Mouse (Mus musculus) embryonic facial prominence, embryonic 14.5 days (tissue): ENCODE data around the gene Map2k3. TPM values are rescaled to one million over a fixed set of nuclear protein-coding genes. Genes with fewer than 3 reads are reported as not detected.

Experiments used
- ATAC-seq: fragments of 200-750 bp; cut with Nextera tagmentation; 2 replicates; pipeline ENCODE4 v1.8.0; 2017; ENCODE audit warnings: low read depth, moderate number of reproducible peaks, moderate TSS enrichment
- DNase-seq: peaks from one replicate; pipeline ENCODE4 v3.0.0-alpha.2; 2015; ENCODE audit warnings: low spot score
- H3K27ac ChIP-seq: fragments of 300-500 bp; sonication (generic); replicated peaks from 2 replicates; pipeline ENCODE4 v1.5.1; 2014; ENCODE audit warnings: low read depth, mild to moderate bottlenecking, low read length, moderate library complexity
- H3K27me3 ChIP-seq: fragments of 300-500 bp; sonication (generic); replicated peaks from 2 replicates; pipeline ENCODE4 v1.6.1; 2014; ENCODE audit warnings: low read length; ENCODE audit not compliant: control insufficient read depth, insufficient read depth
- H3K36me3 ChIP-seq: fragments of 300-500 bp; sonication (generic); 2 replicates; pipeline ENCODE4 v1.6.1; 2014; ENCODE audit warnings: low read length, mixed read lengths; ENCODE audit not compliant: control insufficient read depth, insufficient read depth
- H3K4me1 ChIP-seq: fragments of 300-500 bp; sonication (generic); 2 replicates; pipeline ENCODE4 v1.6.1; 2014; ENCODE audit warnings: antibody characterized with exemption, low read length; ENCODE audit not compliant: control insufficient read depth, insufficient read depth
- H3K4me2 ChIP-seq: fragments of 300-500 bp; sonication (generic); 2 replicates; pipeline ENCODE4 v1.6.1; 2014; ENCODE audit warnings: low read depth, mild to moderate bottlenecking, low read length, moderate library complexity, mixed read lengths
- H3K4me3 ChIP-seq: fragments of 300-500 bp; sonication (generic); 2 replicates; pipeline ENCODE4 v1.5.1; 2014; ENCODE audit warnings: low read depth, mild to moderate bottlenecking, low read length
- H3K9ac ChIP-seq: fragments of 300-500 bp; sonication (generic); 2 replicates; pipeline ENCODE4 v1.6.1; 2014; ENCODE audit warnings: low read depth, mild to moderate bottlenecking, low read length, moderate library complexity, mixed read lengths
- H3K9me3 ChIP-seq: fragments of 300-500 bp; sonication (generic); 2 replicates; pipeline ENCODE4 v1.6.1; 2016; ENCODE audit warnings: low read length; ENCODE audit not compliant: control insufficient read depth
- WGBS: fragments of 180-500 bp; shearing (Covaris S2); extraction: QIAGEN DNeasy Blood & Tissue Kit; methylation state at CpG from one replicate; pipeline ENCODE4 v1.1.7; 2014; 5-methylcytosine and 5-hydroxymethylcytosine counted together
- polyA plus RNA-seq: library from polyadenylated mRNA; unstranded; fragments of >200 nt; fragmentation: Nextera tagmentation; extraction: Ambion mirVana; gene quantifications from 2 replicates; pipeline ENCODE4 v1.2.1, GENCODE M21; 2014

Map2k3 gene
- polyA plus RNA-seq, 1 experiment from 2014 or later, result 76.1 TPM

GRCm38 (mm10) chr11:60932503-60933020 is 729 bp downstream of the Map2k3 start:
- H3K27ac ChIP-seq, result 0 out of 2 replicates have a peak overlapping the region, but pooled peaks have one; percentile 61
- ATAC-seq, result no peak
- peak overlapping the region; percentile 82 for H3K9ac ChIP-seq
- no peaks in the 10 kb centered on the region for H3K9me3 ChIP-seq
- H3K27me3 ChIP-seq, result no peaks in the 10 kb centered on the region
- WGBS, result 4% methylated on average over 7 of the region's 7 CpGs
- H3K4me2 ChIP-seq, result peak overlapping the region; percentile 72
- peaks cover 24% of the 10 kb centered on the region for H3K4me1 ChIP-seq
- peak overlapping the region; percentile 77 for H3K4me3 ChIP-seq
- no peak for DNase-seq
- H3K36me3 ChIP-seq, result 0 out of 2 replicates have a peak, but pooled peaks cover 4% of the 10 kb centered on the region

- H3K4me1 ChIP-seq, result peaks cover 24% of the 10 kb centered on the region
- WGBS, result 69% methylated on average over 10 of the region's 10 CpGs
- H3K27me3 ChIP-seq, result no peaks in the 10 kb centered on the region
- ATAC-seq (no peak), DNase-seq (peak; percentile 53)
- no peak overlapping the region for H3K27ac ChIP-seq
- peak overlapping the region; percentile 82 for H3K9ac ChIP-seq
- H3K4me3 ChIP-seq, result peak overlapping the region; percentile 77
- H3K36me3 ChIP-seq, result 0 out of 2 replicates have a peak, but pooled peaks cover 4% of the 10 kb centered on the region
- H3K9me3 ChIP-seq, result no peaks in the 10 kb centered on the region
- H3K4me2 ChIP-seq, result peak overlapping the region; percentile 72
These were observed 1.5 kb downstream of the Map2k3 start for GRCm38 (mm10) chr11:60933178-60933930.

GRCm38 (mm10) chr11:60934795-60935194 is 3.0 kb downstream of the Map2k3 start:
- no peak for DNase-seq
- no peak overlapping the region for H3K27ac ChIP-seq
- no peak overlapping the region for H3K4me2 ChIP-seq
- no peak overlapping the region for H3K9ac ChIP-seq
- ATAC-seq, result no peak
- H3K4me1 ChIP-seq, result peaks cover 24% of the 10 kb centered on the region
- no peak overlapping the region for H3K4me3 ChIP-seq
- 0 out of 2 replicates have a peak, but pooled peaks cover 4% of the 10 kb centered on the region for H3K36me3 ChIP-seq
- WGBS, result 90% methylated on average over 2 of the region's 2 CpGs
- no peaks in the 10 kb centered on the region for H3K27me3 ChIP-seq
- no peaks in the 10 kb centered on the region for H3K9me3 ChIP-seq

GRCm38 (mm10) chr11:60935326-60935974 is 3.6 kb downstream of the Map2k3 start:
- no peak overlapping the region for H3K9ac ChIP-seq
- DNase-seq (peak; percentile 34), ATAC-seq (no peak)
- peaks cover 24% of the 10 kb centered on the region for H3K4me1 ChIP-seq
- WGBS, result 76% methylated on average over 7 of the region's 7 CpGs
- no peak overlapping the region for H3K4me2 ChIP-seq
- no peaks in the 10 kb centered on the region for H3K9me3 ChIP-seq
- no peaks in the 10 kb centered on the region for H3K27me3 ChIP-seq
- H3K4me3 ChIP-seq, result no peak overlapping the region
- 0 out of 2 replicates have a peak, but pooled peaks cover 4% of the 10 kb centered on the region for H3K36me3 ChIP-seq
- H3K27ac ChIP-seq, result no peak overlapping the region

GRCm38 (mm10) chr11:60935975-60936373 is 4.1 kb downstream of the Map2k3 start:
- Histone ChIP-seq H3K36me3 (0 out of 2 replicates have a peak, but pooled peaks cover 4% of the 10 kb centered on the region), H3K27ac (no peak overlapping the region), H3K9ac (no peak overlapping the region), H3K4me1 (peaks cover 22% of the 10 kb centered on the region), H3K4me2 (no peak overlapping the region), H3K4me3 (no peak overlapping the region), H3K27me3 (no peaks in the 10 kb centered on the region), H3K9me3 (no peaks in the 10 kb centered on the region)
- no peak for ATAC-seq
- no peak for DNase-seq
- WGBS, result 61% methylated on average over 4 of the region's 4 CpGs

- H3K27me3 ChIP-seq, result no peaks in the 10 kb centered on the region
- no peaks in the 10 kb centered on the region for H3K9me3 ChIP-seq
- H3K4me1 ChIP-seq, result peaks cover 20% of the 10 kb centered on the region
- no peak overlapping the region for H3K4me3 ChIP-seq
- peaks cover 11% of the 10 kb centered on the region; the same call in 1 of the 2 replicates for H3K36me3 ChIP-seq
- no peak overlapping the region for H3K4me2 ChIP-seq
- no peak overlapping the region for H3K27ac ChIP-seq
- WGBS, result 86% methylated on average over 3 of the region's 3 CpGs
- DNase-seq, result no peak
- no peak overlapping the region for H3K9ac ChIP-seq
- ATAC-seq, result no peak
These were observed 5.8 kb downstream of the Map2k3 start for GRCm38 (mm10) chr11:60937611-60938010.

- H3K4me1 ChIP-seq, result 0 out of 2 replicates have a peak, but pooled peaks cover 3% of the 10 kb centered on the region
- ATAC-seq (no peak), DNase-seq (no peak)
- no peaks in the 10 kb centered on the region for H3K9me3 ChIP-seq
- H3K27me3 ChIP-seq, result no peaks in the 10 kb centered on the region
- no peak overlapping the region for H3K4me2 ChIP-seq
- 96% methylated on average over 3 of the region's 3 CpGs for WGBS
- H3K4me3 ChIP-seq, result no peak overlapping the region
- no peak overlapping the region for H3K9ac ChIP-seq
- no peak overlapping the region for H3K27ac ChIP-seq
- peaks cover 26% of the 10 kb centered on the region for H3K36me3 ChIP-seq
These were observed 7.7 kb downstream of the Map2k3 start for GRCm38 (mm10) chr11:60939487-60939886.

GRCm38 (mm10) chr11:60940501-60940900 is 8.7 kb downstream of the Map2k3 start:
- Histone ChIP-seq H3K36me3 (peaks cover 36% of the 10 kb centered on the region), H3K9ac (no peak overlapping the region), H3K27ac (peak overlapping the region; percentile 45; the same call in 1 of the 2 replicates), H3K9me3 (no peaks in the 10 kb centered on the region), H3K4me1 (no peaks in the 10 kb centered on the region), H3K4me3 (no peak overlapping the region), H3K27me3 (no peaks in the 10 kb centered on the region), H3K4me2 (no peak overlapping the region)
- no peak for ATAC-seq
- 84% methylated on average over 5 of the region's 5 CpGs for WGBS
- DNase-seq, result no peak
